Mouse (Mus musculus) activated CD4-positive, CD25-positive, alpha-beta regulatory T cell, adult 4 months (primary cell): ENCODE measurements around the gene Neo1. TPM values are rescaled to one million over a fixed set of nuclear protein-coding genes. Genes with fewer than 3 reads are reported as not detected.

Source experiments
- ATAC-seq: one replicate; pipeline ENCODE4 v1.8.0; 2017
- polyA plus RNA-seq, 2 experiments: library from polyadenylated mRNA; unstranded; fragments of 100-300 nt; shearing (Covaris generic); gene quantifications; one replicate each; pipeline ENCODE4 v1.2.1; 2017

Gene Neo1
- polyA plus RNA-seq, 2 experiments from 2014 or later = not detected

DNA sequence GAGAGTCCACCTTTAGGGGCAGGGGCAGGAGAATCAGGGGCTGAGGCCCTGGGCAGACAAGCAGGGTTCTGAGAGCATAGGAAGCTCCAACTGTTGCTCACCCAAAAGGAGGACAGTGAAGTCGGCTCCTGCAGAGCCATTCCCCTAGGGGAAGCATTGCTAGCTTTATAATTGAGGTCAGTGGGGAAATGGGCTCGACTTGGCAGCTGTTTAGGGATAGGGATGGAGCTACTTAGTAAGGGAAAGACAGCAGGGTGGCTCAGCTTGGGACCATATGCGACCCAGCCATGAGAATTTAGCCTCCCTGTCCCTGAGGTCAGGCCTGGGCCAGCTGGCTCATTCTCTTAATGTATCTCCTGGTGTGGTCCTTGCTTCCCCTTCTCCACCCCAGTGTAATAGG lies 181.3 kb downstream of the Neo1 start:
- ATAC-seq = no peak

DNA sequence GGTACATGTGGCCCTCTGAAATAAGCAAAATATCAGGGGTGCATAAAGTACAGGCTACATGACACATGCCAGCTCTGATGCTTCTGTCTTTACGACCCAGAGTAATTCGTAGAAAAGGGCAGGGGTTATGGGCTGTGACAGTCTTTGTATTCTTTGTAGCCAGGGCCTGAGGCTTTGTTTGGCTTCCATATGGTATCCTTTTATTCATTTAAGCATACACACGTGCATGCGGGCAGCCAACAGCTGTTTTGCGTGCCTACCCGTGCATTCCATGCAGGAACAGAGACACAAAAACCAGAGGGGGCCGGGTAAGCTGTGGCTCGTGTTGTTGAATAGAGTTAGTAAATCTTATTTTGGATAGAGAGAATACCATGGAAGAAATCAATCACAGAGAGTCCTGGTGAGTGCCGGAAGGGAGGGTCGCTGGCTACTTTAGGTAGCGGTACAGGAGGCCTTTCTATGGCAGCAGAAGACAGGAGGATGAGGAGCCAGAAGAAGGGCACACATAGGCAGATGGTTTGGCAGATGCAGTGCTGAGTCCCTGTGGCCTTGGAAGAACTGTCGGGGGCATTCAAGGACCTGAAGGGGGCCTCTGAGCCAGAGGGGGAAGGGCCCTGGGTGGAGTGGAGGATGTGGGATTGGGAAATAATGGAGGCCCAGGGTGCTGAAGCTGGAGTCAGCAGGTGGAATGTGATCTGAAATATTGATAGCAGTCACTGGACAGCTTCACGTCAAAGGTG lies 186.5 kb downstream of the Neo1 start:
- ATAC-seq = no peak

DNA sequence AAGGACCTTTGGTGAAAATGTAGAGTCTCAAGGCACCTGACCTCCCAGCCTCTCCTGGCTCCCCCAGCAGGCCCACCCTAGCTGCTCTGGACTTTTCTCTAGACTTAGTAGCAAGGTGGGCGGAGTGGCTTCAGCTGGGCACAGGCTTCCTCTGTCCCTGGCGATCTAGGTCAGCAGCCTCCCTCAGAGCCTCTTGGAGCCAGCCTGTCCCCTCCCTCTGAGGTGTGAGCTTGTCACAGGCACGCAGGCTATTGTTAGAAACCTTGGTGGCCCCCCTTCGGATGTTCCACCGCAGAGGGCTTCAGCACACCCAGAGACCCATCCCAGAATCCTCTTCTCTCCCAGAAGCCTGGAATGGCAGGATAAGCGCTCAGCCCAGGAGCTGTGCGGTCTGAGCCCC lies 188.6 kb downstream of the Neo1 start:
- no peak for ATAC-seq

- no peak for ATAC-seq
Measured at GRCm38 (mm10) chr9:58847008-58847407, 189.2 kb downstream of the Neo1 start.

- ATAC-seq = no peak
Measured at GRCm38 (mm10) chr9:58844597-58844996, 191.6 kb downstream of the Neo1 start.

GRCm38 (mm10) chr9:58841655-58842054 lies 194.6 kb downstream of the Neo1 start:
- no peak for ATAC-seq

DNA sequence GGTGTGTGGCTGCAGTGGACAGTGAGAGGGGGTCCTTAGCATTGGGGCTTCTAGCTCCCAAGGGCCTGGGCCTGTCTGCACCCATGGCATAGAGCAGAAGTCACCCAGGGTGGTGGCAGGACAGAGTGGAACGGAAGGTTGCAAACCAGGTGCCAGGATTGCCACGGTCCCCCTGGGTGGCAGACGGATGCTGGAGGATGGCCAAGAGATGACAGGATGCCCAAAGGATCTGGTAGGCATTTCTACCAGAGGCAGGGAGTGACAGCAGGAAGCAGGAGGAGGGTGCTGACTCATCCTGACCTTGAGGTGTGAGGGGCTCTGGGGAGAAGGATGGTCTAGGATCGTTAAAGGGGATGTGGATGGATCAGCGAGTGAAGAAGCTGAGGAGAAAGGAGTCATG lies 197.7 kb downstream of the Neo1 start:
- no peak for ATAC-seq

GRCm38 (mm10) chr9:58837174-58837573 lies 199.1 kb downstream of the Neo1 start:
- no peak for ATAC-seq

DNA sequence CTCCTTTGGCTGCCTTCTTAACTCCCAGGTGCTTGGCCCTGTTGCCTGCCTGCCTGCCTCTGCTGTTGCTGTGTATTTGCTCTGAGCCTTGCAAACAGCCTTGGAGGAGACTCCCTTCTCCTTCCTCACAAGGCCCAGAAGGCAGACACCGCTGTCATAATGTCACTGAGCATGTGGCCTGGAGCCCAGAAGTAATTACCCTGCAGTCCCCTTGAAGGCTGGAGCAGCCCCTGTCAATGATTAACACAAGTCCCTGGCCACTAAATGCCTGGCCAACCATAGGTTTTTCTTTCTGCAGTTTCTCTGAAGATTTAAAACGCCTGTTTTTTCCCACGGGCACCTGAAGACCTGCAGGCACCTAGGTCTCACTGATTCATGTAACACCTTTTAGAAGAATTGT lies 203.3 kb downstream of the Neo1 start:
- ATAC-seq = no peak

DNA sequence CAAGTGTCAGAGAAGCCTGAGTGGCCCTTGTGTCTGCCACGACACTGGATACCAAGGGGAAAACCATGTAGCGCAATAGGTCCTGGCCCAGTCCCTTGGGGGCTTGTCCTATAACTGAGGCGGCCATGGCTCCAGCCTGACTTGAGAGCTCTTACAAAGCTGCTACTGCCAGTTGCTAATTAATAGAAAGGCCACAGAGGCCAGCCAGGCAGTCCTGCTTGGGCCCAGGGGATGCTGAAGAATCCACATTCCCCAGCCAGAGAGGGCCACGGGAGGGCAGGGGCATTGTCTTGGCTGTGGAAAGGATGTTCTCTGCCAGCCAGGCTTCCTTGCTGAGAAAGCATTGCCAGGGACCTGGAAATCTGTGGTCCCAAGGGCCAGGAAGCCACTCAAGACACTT lies 206.6 kb downstream of the Neo1 start:
- no peak for ATAC-seq

Other genes starting within 250 kb of the Neo1 start
- not detected for gene Hcn4, start 213.0 kb downstream of the Neo1 start, polyA plus RNA-seq